Mouse (Mus musculus): Measurements from ENCODE around the gene Bckdhb.
A peak's percentile ranks its signal among the peaks of the same experiment; 100 is the strongest.

Gene Bckdhb

DNA sequence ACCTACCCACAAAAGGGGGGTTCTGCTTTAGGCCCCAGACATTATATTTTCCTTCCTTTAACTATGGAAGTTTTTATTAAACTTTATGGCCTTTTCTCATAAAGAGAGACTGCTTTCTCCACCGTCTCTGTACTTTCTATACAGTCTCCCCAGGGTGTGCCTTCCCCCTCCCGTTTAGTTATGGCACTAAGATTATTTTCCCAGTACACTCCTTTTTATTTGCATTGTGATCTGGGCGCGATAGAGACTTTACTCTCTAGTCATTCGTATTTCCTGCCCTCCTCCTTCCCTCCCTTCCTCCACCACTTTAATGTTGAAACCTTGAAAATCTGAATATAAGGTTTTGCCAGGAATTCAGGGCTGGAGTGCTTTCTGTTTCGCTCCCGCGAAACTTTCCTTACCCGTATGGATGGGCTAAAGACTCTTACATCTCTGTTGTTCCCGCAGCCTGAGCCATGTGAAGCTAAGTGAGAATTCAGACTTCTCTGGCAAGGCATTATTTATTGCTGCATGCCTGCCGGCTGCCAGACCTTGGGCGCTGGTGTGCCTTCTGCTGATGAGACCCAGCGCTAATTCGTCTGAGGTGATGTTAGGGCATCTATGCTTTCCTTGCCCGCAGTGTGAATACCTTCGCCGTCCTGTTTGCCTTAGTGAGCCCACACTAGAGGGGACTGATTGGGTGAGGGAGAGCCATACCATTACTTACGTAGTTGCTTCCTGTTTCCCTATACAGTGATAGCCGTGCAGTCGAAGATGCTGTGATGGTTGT lies 182.3 kb downstream of the Bckdhb start:
- peak in 1 of 2 experiments; percentile 14 for DNase-seq (ENCODE audit: low spot score in 2 of 2)

DNA sequence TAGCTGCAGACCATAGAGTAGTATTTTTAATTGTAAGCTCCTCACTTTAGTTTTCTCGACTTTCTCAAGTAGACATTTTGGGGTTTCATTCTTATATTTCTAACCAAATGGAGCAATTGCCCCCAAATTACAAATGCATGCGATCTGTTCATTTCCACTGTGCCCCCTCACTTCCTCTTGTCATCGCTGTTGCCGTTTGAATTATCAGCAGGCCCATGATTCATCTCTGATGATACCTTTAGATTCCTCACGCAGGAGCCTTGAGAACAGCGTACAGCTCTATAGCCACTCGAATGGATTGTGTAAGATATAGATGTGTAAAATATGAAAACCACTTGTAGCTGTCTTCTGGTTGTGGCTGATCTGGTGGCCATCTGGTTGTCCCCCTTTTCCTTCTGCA lies 183.6 kb downstream of the Bckdhb start:
- no peak for DNase-seq (ENCODE audit: low spot score in 2 of 2)

DNA sequence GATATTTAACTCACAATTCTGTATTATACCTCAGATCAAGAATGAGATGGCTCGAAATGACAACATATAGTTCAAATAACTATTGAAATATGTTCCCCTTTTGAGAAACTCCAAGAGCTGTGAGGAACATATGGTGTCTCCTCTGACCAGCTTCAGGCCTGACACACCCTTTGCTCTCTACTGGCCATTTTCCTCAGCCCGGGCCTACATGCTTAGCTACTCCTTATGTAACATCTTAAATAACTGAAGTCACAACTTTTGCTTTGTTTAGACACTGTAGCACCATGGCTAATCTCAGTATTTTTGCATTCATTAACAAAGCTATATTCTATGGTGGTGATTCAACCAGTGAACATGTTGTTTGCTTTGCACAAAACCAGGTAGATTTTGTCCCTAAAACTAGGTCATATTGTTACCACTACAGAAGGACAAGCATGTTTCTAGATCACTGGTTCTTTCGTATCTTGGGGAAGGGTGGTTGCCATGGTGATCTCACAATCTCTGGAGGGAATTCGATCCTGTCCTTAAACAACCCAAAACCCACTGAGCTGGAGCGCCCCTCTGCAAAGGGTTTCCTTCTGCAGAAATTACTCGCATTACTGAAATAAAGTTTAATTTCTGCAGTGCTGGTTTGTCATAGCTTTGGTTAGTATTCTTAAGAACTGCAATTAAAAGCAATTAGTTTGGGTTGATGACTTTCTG lies 185.0 kb downstream of the Bckdhb start:
- DNase-seq (ENCODE audit: low spot score in 2 of 2) = no peak

DNA sequence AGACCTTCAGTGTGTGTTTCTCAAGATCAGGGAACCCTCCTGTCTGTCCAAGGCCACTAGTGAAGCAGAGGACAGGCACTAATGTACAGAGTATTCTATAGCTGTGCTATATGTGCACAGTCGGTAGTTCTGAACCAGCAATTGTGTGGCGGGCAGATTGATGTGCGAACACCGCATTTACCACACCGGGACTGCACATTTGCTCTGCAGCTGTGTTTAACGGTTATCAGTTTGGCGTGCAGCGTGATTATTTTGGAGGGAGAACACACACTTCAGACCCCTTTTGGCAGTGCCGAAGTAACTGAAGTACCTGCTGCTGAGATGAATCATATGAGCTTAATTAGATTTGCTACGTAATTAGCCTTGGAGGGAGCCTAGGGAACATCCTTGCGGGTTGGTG lies 185.7 kb downstream of the Bckdhb start:
- DNase-seq (ENCODE audit: low spot score in 2 of 2) = no peak

DNA sequence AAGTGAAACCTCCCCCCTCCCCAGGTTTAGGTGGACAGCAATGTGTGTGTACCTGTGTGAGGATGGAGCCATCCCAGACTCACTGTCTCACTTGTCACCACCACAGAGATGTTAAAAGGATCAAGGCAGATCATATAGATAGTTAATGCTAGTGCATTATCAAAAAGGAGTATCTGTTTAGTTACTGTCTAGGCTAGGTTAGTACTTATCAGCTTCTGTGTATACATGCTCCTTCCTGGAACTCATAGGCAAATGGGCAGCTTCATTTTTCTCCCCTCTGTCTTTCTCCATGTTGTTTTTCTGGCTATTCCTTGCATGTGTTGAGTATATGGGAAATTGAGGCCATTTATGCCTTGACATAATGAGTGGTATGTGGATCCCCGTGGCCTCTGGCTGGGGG lies 187.4 kb downstream of the Bckdhb start:
- no peak for DNase-seq (ENCODE audit: low spot score in 2 of 2)

DNA sequence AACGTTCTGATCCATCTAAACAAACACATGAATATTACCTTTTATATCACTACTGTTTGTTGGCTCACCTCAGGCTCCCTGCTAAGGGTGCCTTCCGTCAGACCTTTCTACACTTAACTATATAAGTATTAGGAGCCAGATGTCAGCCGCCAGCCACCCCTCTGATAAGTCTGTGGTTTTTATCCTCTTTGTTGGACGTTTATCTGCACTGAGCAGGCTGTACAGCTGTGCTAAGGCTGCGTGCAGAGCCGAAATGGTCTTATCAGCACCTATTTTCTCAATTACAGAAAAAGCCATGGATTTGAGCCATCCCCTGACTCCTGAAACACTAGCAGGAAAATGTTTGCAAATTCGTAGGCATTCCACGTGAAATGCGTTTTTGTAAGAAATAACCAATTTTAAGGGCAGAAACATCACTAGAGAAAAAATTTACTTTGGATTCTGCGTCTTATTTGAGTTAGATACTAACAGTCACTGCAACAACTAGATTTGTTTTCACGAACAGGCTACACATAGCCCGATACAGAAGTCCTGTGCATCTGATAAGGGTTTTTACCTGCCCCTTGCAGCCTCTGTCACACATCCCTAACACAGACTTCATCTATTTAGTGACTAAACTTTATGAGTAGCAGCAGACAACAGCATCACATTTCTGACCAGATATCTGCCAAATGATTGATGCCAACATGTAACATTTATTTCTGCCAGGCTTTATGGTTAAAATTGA lies 188.1 kb downstream of the Bckdhb start:
- DNase-seq (ENCODE audit: low spot score in 2 of 2) = no peak

DNA sequence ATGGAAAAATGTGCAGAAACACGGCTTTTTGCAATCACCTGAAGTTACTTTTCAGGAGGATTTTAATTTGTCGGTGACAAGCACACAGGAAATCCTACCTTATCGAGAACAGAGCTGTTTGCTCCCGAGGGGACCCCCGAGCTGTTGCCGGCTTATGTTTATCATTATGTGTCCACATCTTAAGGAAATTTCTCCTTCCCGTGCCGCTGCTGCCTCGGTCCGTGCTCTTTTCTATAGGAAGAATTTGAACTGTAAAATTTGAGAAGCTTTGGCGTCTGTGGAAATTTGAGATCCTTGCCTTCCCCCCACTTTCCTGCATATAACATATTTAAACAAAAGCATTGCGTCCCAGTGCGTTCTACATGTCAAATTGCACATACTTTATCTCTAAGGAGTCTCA lies 189.3 kb downstream of the Bckdhb start:
- no peak for DNase-seq (ENCODE audit: low spot score in 2 of 2)

DNA sequence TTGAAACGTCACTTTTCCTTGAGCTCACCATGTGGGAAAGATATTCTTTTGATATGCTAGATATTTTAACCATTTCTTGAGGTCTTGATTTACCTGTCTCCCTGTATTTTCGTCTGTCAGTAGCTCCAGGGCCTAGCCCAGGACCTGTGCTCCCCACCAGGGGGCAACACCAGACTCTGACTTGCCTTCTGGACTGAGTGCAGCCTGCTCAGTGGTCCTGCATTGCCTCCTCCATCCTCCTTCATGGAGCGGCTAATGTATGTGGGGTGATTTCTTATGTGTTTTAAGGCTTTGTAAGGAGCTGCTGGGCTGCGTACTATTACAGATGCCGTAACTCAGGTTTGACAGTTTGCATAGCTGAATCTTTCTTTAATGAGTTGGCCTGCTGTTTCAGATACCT lies 192.4 kb downstream of the Bckdhb start:
- no peak for DNase-seq (ENCODE audit: low spot score in 2 of 2)

DNA sequence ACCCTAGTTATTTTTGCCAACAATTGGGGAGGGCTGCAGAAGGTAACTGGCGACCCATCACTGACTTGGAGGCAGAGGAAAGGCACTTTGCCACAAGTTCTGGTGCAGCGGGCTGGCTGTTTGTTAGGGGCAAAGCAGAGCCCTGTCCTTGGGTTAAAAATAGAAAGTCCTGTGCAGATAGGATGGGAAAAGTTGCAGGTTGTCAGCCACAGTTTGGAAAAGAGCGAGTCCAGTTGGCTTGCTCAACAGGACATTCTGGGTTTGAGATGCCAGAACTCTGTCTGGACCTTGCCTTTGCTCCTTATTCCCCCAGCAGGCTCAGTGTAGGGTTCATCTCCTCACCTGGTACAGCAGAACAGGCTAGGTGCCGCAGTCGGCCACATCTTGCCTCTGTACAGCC lies 200.1 kb downstream of the Bckdhb start:
- no peak for DNase-seq (ENCODE audit: low spot score in 2 of 2)

DNA sequence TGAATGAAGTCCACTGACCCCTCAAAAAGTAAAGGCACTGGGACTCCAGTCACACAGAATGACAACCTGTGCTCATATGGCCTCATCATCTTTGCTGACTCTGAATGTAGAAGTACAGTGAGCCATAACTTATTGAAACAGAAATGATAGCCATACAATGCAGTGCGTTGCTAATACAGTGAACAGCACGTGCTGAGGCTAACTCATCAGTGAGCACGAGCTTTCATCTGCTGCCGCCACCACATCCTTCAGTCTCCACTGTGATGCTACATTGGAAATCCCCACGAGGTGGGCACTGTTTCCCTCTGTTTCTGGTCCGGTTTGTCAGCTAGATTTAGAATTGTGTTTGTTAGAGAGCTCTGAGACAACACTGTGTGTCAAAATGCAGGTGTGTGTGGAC lies 205.4 kb downstream of the Bckdhb start:
- DNase-seq (ENCODE audit: low spot score in 2 of 2) = no peak

DNA sequence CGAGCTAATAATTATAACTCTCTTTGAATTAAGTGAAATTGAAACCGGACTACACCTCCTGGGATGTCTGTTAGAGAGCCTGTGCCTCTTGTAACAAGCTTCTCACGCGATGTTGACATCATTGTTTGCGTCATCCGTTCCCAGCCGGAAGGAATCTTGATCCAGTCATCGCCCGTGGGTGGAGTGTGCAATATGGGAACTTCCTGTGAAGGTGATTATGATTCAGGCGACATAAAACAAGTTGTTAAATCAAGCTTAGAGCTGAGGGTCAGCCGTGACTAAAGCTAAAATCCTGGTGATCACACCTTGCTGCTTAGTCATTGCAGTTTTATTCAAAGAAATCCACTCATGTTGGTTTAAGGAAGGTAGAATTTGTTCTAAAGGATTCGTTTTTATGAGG lies 210.1 kb downstream of the Bckdhb start:
- no peak for DNase-seq (ENCODE audit: low spot score in 2 of 2)

DNA sequence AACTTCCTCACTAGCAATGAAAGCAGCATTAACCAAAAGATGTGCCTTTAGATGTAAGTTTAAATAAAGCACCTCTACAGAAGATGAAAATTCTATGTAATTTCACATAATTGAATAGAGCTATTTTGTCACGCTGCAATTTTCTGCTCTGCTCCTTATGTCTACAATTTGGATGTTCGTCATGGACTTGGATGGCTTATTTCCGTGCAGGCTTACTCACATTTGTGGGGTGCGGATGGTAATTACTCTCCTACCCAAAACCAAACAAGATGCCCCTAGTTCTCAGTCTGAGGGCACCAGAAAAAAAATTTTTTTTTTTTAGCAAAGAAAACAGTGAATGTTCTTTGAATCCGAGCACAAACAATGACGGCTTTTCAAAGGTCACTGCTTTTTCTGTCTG lies 212.2 kb downstream of the Bckdhb start:
- DNase-seq (ENCODE audit: low spot score in 2 of 2) = no peak

DNA sequence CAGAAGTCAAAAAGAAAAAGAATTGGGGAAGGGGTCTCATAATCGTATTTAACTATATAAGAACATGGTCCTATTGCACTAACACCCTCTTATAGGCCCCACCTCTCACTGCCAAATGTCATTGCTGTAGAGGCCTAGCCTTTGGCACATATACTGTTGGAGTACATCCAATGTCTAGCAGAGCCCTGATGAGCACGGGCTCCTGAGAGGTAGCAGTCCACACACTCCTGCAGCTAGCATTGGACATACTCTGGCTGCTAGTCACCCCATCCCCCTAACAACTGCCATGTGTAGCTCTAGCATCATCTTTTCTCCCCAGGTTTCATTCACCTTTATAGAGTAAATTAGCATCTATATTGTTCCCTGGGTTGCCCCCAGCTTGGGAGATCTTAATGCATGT lies 223.2 kb downstream of the Bckdhb start:
- DNase-seq (ENCODE audit: low spot score in 2 of 2) = no peak
